Mouse (Mus musculus): Measurements from ENCODE around the gene Nemp1.

Gene Nemp1

GRCm38 (mm10) chr10:127666501-127667268, at the start of gene Nemp1:
Nemp1 (plus strand) TSS chr10:127666901.
- peak; percentile 89 for DNase-seq

- DNase-seq = no peak
Observed at GRCm38 (mm10) chr10:127617294-127617693, 49.4 kb upstream of the Nemp1 start.

GRCm38 (mm10) chr10:127618173-127618572, 48.5 kb upstream of the Nemp1 start:
- DNase-seq = peak; percentile 54

GRCm38 (mm10) chr10:127619119-127619721, 47.5 kb upstream of the Nemp1 start:
- peak; percentile 41 for DNase-seq

- no peak for DNase-seq
Observed at GRCm38 (mm10) chr10:127619941-127620405, 46.7 kb upstream of the Nemp1 start.

- no peak for DNase-seq
Observed at GRCm38 (mm10) chr10:127620406-127621190, 46.1 kb upstream of the Nemp1 start, which contains the start of gene Lrp1. Lrp1 (minus strand) TSS chr10:127621148.

GRCm38 (mm10) chr10:127621191-127622056, 45.3 kb upstream of the Nemp1 start:
- peak; percentile 88 for DNase-seq

- peak; percentile 76 for DNase-seq
Observed at GRCm38 (mm10) chr10:127622057-127622392, 44.7 kb upstream of the Nemp1 start.

GRCm38 (mm10) chr10:127622661-127623060, 44.0 kb upstream of the Nemp1 start:
- DNase-seq = no peak

GRCm38 (mm10) chr10:127623439-127624216, 43.1 kb upstream of the Nemp1 start:
- no peak for DNase-seq

GRCm38 (mm10) chr10:127626433-127626832, 40.3 kb upstream of the Nemp1 start:
- no peak for DNase-seq

- no peak for DNase-seq
Observed at GRCm38 (mm10) chr10:127631261-127632214, 35.2 kb upstream of the Nemp1 start.

- DNase-seq = no peak
Observed at GRCm38 (mm10) chr10:127632668-127633271, 33.9 kb upstream of the Nemp1 start.

GRCm38 (mm10) chr10:127640421-127640820, 26.3 kb upstream of the Nemp1 start:
- DNase-seq = no peak

GRCm38 (mm10) chr10:127641861-127642771, 24.6 kb upstream of the Nemp1 start:
- peak; percentile 97 for DNase-seq

GRCm38 (mm10) chr10:127642772-127643552, 23.7 kb upstream of the Nemp1 start, which contains the start of gene Stat6:
Stat6 (plus strand) TSS chr10:127642986.
- peak; percentile 86 for DNase-seq

- DNase-seq = peak; percentile 83
Observed at GRCm38 (mm10) chr10:127643553-127644238, 23.0 kb upstream of the Nemp1 start.

All from lung, postnatal 14 days (tissue).